Mouse (Mus musculus): Measurements from ENCODE around the gene Cmss1.

Gene Cmss1

GRCm38 (mm10) chr16:57280221-57281217 is 326.1 kb downstream of the Cmss1 start:
- DNase-seq: no peak

GRCm38 (mm10) chr16:57278976-57279626 is 327.6 kb downstream of the Cmss1 start:
- DNase-seq: no peak

- no peak for DNase-seq
Observed at GRCm38 (mm10) chr16:57269751-57270150, 336.9 kb downstream of the Cmss1 start.

GRCm38 (mm10) chr16:57268058-57268841 is 338.4 kb downstream of the Cmss1 start:
- DNase-seq: no peak

- DNase-seq: no peak
Observed at GRCm38 (mm10) chr16:57267068-57267467, 339.6 kb downstream of the Cmss1 start.

- no peak for DNase-seq
Observed at GRCm38 (mm10) chr16:57260152-57260551, 346.5 kb downstream of the Cmss1 start.

- no peak for DNase-seq
Observed at GRCm38 (mm10) chr16:57259356-57260083, 347.1 kb downstream of the Cmss1 start.
